Mouse (Mus musculus) CD4-positive, CD25-positive, alpha-beta regulatory T cell, adult 2 months (primary cell): ENCODE results near the gene Lmntd1.
A peak's percentile ranks its signal among the peaks of the same experiment; 100 is the strongest.

ENCODE experiments used
- DNase-seq: peaks from one replicate; pipeline ENCODE4 v3.0.0-alpha.2; 2012; ENCODE audit warnings: low read depth, low spot score

The Lmntd1 gene

GRCm38 (mm10) chr6:145614219-145614618 lies at the start of gene Lmntd1:
Lmntd1 (minus strand) TSS chr6:145614319.
- DNase-seq: no peak

GRCm38 (mm10) chr6:145660943-145661342 lies 46.8 kb upstream of the Lmntd1 start:
- no peak for DNase-seq

GRCm38 (mm10) chr6:145659116-145659515 lies 45.0 kb upstream of the Lmntd1 start:
- DNase-seq: no peak

- DNase-seq: no peak
Observed at GRCm38 (mm10) chr6:145656740-145657591, 42.8 kb upstream of the Lmntd1 start.

GRCm38 (mm10) chr6:145655678-145656077 lies 41.6 kb upstream of the Lmntd1 start:
- no peak for DNase-seq

- no peak for DNase-seq
Observed at GRCm38 (mm10) chr6:145654062-145654836, 40.1 kb upstream of the Lmntd1 start.

GRCm38 (mm10) chr6:145653626-145654025 lies 39.5 kb upstream of the Lmntd1 start:
- no peak for DNase-seq

- no peak for DNase-seq
Observed at GRCm38 (mm10) chr6:145652986-145653385, 38.9 kb upstream of the Lmntd1 start.

- no peak for DNase-seq
Observed at GRCm38 (mm10) chr6:145651976-145652375, 37.9 kb upstream of the Lmntd1 start.

- DNase-seq: no peak
Observed at GRCm38 (mm10) chr6:145640971-145641506, 26.9 kb upstream of the Lmntd1 start.

GRCm38 (mm10) chr6:145638248-145638647 lies 24.1 kb upstream of the Lmntd1 start:
- no peak for DNase-seq

GRCm38 (mm10) chr6:145636682-145637081 lies 22.6 kb upstream of the Lmntd1 start:
- no peak for DNase-seq

GRCm38 (mm10) chr6:145634454-145634853 lies 20.3 kb upstream of the Lmntd1 start:
- DNase-seq: no peak

GRCm38 (mm10) chr6:145630269-145630668 lies 16.1 kb upstream of the Lmntd1 start:
- DNase-seq: no peak

GRCm38 (mm10) chr6:145623141-145623540 lies 9.0 kb upstream of the Lmntd1 start:
- DNase-seq: no peak

GRCm38 (mm10) chr6:145616402-145617229 lies 2.5 kb upstream of the Lmntd1 start:
- DNase-seq: peak; percentile 58

GRCm38 (mm10) chr6:145615666-145616210 lies 1.6 kb upstream of the Lmntd1 start, which contains the start of gene Tuba3b:
Tuba3b (plus strand) TSS chr6:145615757.
- DNase-seq: no peak

GRCm38 (mm10) chr6:145612611-145613010 lies 1.5 kb downstream of the Lmntd1 start:
- DNase-seq: no peak

- DNase-seq: no peak
Observed at GRCm38 (mm10) chr6:145610901-145611300, 3.2 kb downstream of the Lmntd1 start.

GRCm38 (mm10) chr6:145608693-145609092 lies 5.4 kb downstream of the Lmntd1 start:
- DNase-seq: no peak

- no peak for DNase-seq
Observed at GRCm38 (mm10) chr6:145607746-145608145, 6.4 kb downstream of the Lmntd1 start.
